Mouse (Mus musculus) myocyte (in vitro differentiated cells): Measurements from ENCODE around the gene Mup5. TPM values are rescaled to one million over a fixed set of nuclear protein-coding genes. Genes with fewer than 3 reads are reported as not detected.
"Not testable (repeated sequence)": the region's sequence is repeated elsewhere in the genome, so short reads cannot be mapped to it uniquely, and the experiment has no call there.

Experiments
- H3K27me3 ChIP-seq: one replicate; pipeline ENCODE4 v1.6.1; 2011; ENCODE audit not compliant: control insufficient read depth, insufficient read depth, insufficient read length
- H3K36me3 ChIP-seq: one replicate; pipeline ENCODE4 v1.6.1; 2011; ENCODE audit not compliant: control insufficient read depth, insufficient read depth
- H3K4me2 ChIP-seq: one replicate; pipeline ENCODE4 v1.6.1; 2011; ENCODE audit warnings: low read depth, control low read depth
- H3K4me3 ChIP-seq: one replicate; pipeline ENCODE4 v1.5.1; 2011; ENCODE audit warnings: mild to moderate bottlenecking, control low read depth, moderate library complexity
- H3K79me2 ChIP-seq: one replicate; pipeline ENCODE4 v1.6.1; 2011; ENCODE audit not compliant: control insufficient read depth, insufficient read depth
- H3ac ChIP-seq: one replicate; pipeline ENCODE4 v1.6.1; 2011; ENCODE audit not compliant: control insufficient read depth, insufficient read length
- polyA plus RNA-seq: library from polyadenylated mRNA; unstranded; fragments of >200 nt; fragmentation: generic; extraction: Trizol; gene quantifications from one replicate; pipeline ENCODE4 v1.2.1, GENCODE M21; 2012; ENCODE audit warnings: missing spikeins

Gene Mup5
- polyA plus RNA-seq, 1 experiment, result not detected

DNA sequence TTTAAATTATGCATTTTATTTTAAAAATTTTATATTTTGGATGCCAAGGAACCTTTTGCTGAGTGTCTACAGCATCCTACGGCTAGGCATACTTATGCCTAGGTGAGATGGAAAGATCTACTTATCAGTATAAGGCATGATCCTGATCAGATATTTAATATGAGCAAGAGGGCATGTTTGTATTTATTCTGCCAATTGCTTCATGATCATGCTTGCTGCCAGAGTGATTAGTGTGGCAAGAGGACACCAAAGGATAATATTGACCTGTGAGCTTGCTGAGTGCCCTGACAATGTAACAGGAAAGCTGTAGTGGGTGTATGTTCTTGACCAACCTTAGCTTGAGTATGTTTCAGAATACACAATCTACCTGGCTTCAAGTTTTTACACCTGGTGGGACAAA lies 45.3 kb downstream of the Mup5 start:
- not testable (repeated sequence) for H3K4me2 ChIP-seq, H3ac ChIP-seq, H3K4me3 ChIP-seq, H3K27me3 ChIP-seq, H3K36me3 ChIP-seq, H3K79me2 ChIP-seq

DNA sequence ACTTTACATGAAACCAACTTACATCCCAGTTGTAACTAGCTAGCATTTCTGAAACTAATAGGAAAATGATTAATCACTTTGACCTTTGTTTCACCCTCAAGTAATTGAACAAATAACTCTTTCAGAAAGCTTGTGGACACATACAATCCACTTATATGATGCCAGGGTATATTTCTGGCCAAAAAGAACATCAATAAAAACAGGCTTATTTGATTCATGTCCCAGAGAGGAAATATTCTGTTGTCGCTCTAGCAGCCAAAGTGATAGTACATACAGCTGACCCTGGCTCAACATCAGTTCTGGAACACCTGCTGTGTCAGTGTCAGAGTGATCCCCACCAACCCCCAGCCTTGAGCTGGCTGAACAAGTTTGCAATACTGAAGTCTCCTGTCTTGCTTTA lies 50.8 kb downstream of the Mup5 start:
- H3K36me3 ChIP-seq, H3ac ChIP-seq, H3K4me3 ChIP-seq, H3K27me3 ChIP-seq, H3K79me2 ChIP-seq, H3K4me2 ChIP-seq: not testable (repeated sequence)

DNA sequence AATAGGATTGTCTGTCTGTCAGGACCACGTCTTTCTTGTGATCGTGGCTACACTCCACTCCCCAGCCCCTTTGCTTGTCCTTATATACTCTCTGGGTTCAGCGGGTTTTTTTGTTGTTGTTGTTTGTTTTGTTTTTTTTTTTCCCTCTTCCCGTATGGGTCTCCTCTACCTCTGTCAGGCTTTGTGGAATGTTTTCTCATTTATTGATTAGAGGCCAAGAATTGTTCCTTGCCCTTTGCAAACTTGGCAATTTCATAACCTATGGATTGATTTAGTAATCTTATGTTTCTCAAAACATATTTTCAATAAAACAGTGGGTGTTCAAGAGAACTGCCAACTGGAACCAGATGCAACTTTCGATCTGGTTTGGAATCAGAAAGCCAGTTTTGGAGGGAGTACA lies 52.9 kb downstream of the Mup5 start, which contains the start of gene Mup19:
Mup19 (minus strand) TSS at position 101 of the 400 bp plus-strand sequence.
- H3K4me2 ChIP-seq, result not testable (repeated sequence)

More for the DNA sequence above, 52.9 kb downstream of the Mup5 start, which contains the start of gene Mup19:
- H3K27me3 ChIP-seq, H3ac ChIP-seq, H3K79me2 ChIP-seq, H3K36me3 ChIP-seq, H3K4me3 ChIP-seq: not testable (repeated sequence)

Other genes with a start within 250 kb of the Mup5 start
- not detected for gene Mup17, start 239.4 kb downstream of the Mup5 start, polyA plus RNA-seq
- gene Mup18, start 161.1 kb downstream of the Mup5 start, polyA plus RNA-seq, result not detected
- not detected for gene Mup19, start 53.0 kb downstream of the Mup5 start, polyA plus RNA-seq
- gene Mup20, start 218.9 kb upstream of the Mup5 start, polyA plus RNA-seq, result not detected